Mouse (Mus musculus) intestine, embryonic 15.5 days (tissue): ENCODE measurements at regions not wholly inside any gene's neighbourhood (a gene's known extent, or its start where the extent isn't known, plus 50 kb on each side); places are given as distances from the start of the nearest gene placed in this dataset.

Experiments used
- ATAC-seq: fragments of 200-750 bp; cut with Nextera tagmentation; 2 replicates; pipeline ENCODE4 v1.8.0; 2017; ENCODE audit warnings: moderate TSS enrichment, moderate library complexity
- H3K27ac ChIP-seq: fragments of 300-500 bp; sonication (generic); 2 replicates; pipeline ENCODE4 v1.5.1; 2015; ENCODE audit warnings: mild to moderate bottlenecking, inconsistent platforms
- H3K27me3 ChIP-seq: fragments of 300-500 bp; sonication (generic); replicated peaks from 2 replicates; pipeline ENCODE4 v1.6.1; 2015; ENCODE audit warnings: inconsistent platforms
- H3K36me3 ChIP-seq: fragments of 300-500 bp; sonication (generic); 2 replicates; pipeline ENCODE4 v1.6.1; 2015; ENCODE audit warnings: inconsistent platforms
- H3K4me1 ChIP-seq: fragments of 300-500 bp; sonication (generic); replicated peaks from 2 replicates; pipeline ENCODE4 v1.6.1; 2015; ENCODE audit warnings: inconsistent platforms
- H3K4me2 ChIP-seq: fragments of 300-500 bp; sonication (generic); replicated peaks from 2 replicates; pipeline ENCODE4 v1.6.1; 2015; ENCODE audit warnings: mild to moderate bottlenecking, inconsistent platforms
- H3K4me3 ChIP-seq: fragments of 300-500 bp; sonication (generic); replicated peaks from 2 replicates; pipeline ENCODE4 v1.5.1; 2015; ENCODE audit warnings: inconsistent platforms
- H3K9ac ChIP-seq: fragments of 300-500 bp; sonication (generic); 2 replicates; pipeline ENCODE4 v1.6.1; 2015; ENCODE audit warnings: inconsistent platforms
- H3K9me3 ChIP-seq: fragments of 300-500 bp; sonication (generic); 2 replicates; pipeline ENCODE4 v1.6.1; 2016; ENCODE audit warnings: inconsistent platforms
- WGBS: fragments of 180-500 bp; shearing (Covaris S2); methylation state at CpG from one replicate; pipeline ENCODE4 v1.1.7; 2015; 5-methylcytosine and 5-hydroxymethylcytosine counted together

- Histone ChIP-seq H3K4me2 (no peak overlapping the region), H3K4me3 (no peak overlapping the region), H3K4me1 (no peaks in the 10 kb centered on the region), H3K36me3 (no peaks in the 10 kb centered on the region), H3K27me3 (no peaks in the 10 kb centered on the region), H3K9me3 (no peaks in the 10 kb centered on the region), H3K9ac (no peak overlapping the region), H3K27ac (no peak overlapping the region)
- ATAC-seq = no peak
- WGBS = 59% methylated on average over 4 of the region's 4 CpGs
These were observed 580.2 kb downstream of the Zfp706 start for GRCm38 (mm10) chr15:36427334-36427733.

- Histone ChIP-seq H3K27me3 (no peaks in the 10 kb centered on the region), H3K4me1 (no peaks in the 10 kb centered on the region), H3K27ac (no peak overlapping the region), H3K4me3 (no peak overlapping the region), H3K9me3 (no peaks in the 10 kb centered on the region), H3K4me2 (no peak overlapping the region), H3K36me3 (no peaks in the 10 kb centered on the region), H3K9ac (no peak overlapping the region)
- no peak for ATAC-seq
- WGBS = 70% methylated on average over 8 of the region's 8 CpGs
These were observed 581.7 kb downstream of the Zfp706 start for GRCm38 (mm10) chr15:36425902-36426301.

DNA sequence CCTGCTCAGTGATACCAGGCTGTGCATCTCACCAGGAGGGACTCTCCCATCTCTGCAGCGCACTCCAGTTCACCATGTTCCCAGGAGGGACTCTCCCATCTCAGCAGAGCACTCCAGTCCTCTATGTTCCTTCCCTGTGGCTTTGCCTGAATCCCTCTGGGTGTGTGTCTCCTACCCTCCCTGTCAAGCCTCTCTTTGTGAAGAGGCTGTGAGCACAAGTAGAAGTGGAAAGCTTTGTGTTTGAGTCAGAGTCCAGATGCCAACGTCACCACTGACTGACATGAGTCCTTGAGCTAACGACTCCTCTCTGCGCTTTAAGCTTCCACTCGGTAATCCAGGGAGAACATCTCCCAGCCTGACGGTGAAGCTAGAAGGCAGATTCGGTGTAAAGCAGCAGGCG, 583.5 kb downstream of the Zfp706 start:
- H3K36me3 ChIP-seq = no peaks in the 10 kb centered on the region
- no peaks in the 10 kb centered on the region for H3K4me1 ChIP-seq
- no peaks in the 10 kb centered on the region for H3K27me3 ChIP-seq
- H3K9ac ChIP-seq = no peak overlapping the region
- H3K27ac ChIP-seq = no peak overlapping the region
- H3K4me2 ChIP-seq = no peak overlapping the region
- H3K9me3 ChIP-seq = no peaks in the 10 kb centered on the region
- 89% methylated on average over 8 of the region's 8 CpGs for WGBS
- ATAC-seq = no peak
- H3K4me3 ChIP-seq = no peak overlapping the region

- H3K4me2 ChIP-seq = no peak overlapping the region
- H3K27me3 ChIP-seq = no peaks in the 10 kb centered on the region
- ATAC-seq = no peak
- no peaks in the 10 kb centered on the region for H3K9me3 ChIP-seq
- H3K4me1 ChIP-seq = no peaks in the 10 kb centered on the region
- WGBS = 58% methylated on average over 3 of the region's 3 CpGs
- no peak overlapping the region for H3K27ac ChIP-seq
- no peak overlapping the region for H3K9ac ChIP-seq
- no peak overlapping the region for H3K4me3 ChIP-seq
- H3K36me3 ChIP-seq = no peaks in the 10 kb centered on the region
These were observed 584.8 kb downstream of the Zfp706 start for GRCm38 (mm10) chr15:36422781-36423180.

GRCm38 (mm10) chr15:36419943-36420480, 587.6 kb downstream of the Zfp706 start:
- no peak overlapping the region for H3K4me3 ChIP-seq
- H3K4me2 ChIP-seq = no peak overlapping the region
- 68% methylated on average over 7 of the region's 7 CpGs for WGBS
- H3K27ac ChIP-seq = no peak overlapping the region
- no peaks in the 10 kb centered on the region for H3K9me3 ChIP-seq
- H3K9ac ChIP-seq = no peak overlapping the region
- no peaks in the 10 kb centered on the region for H3K4me1 ChIP-seq
- ATAC-seq = no peak
- no peaks in the 10 kb centered on the region for H3K36me3 ChIP-seq
- H3K27me3 ChIP-seq = no peaks in the 10 kb centered on the region

GRCm38 (mm10) chr15:36417426-36417825, 590.1 kb downstream of the Zfp706 start:
- H3K27ac ChIP-seq = no peak overlapping the region
- no peak overlapping the region for H3K4me3 ChIP-seq
- H3K4me1 ChIP-seq = no peaks in the 10 kb centered on the region
- H3K9ac ChIP-seq = no peak overlapping the region
- no peaks in the 10 kb centered on the region for H3K27me3 ChIP-seq
- H3K9me3 ChIP-seq = no peaks in the 10 kb centered on the region
- WGBS = 71% methylated on average over 3 of the region's 3 CpGs
- H3K36me3 ChIP-seq = no peaks in the 10 kb centered on the region
- ATAC-seq = no peak
- no peak overlapping the region for H3K4me2 ChIP-seq

GRCm38 (mm10) chr15:36415552-36416249, 591.9 kb downstream of the Zfp706 start:
- Histone ChIP-seq H3K4me3 (no peak overlapping the region), H3K4me1 (no peaks in the 10 kb centered on the region), H3K4me2 (no peak overlapping the region), H3K36me3 (no peaks in the 10 kb centered on the region), H3K27ac (no peak overlapping the region), H3K9me3 (no peaks in the 10 kb centered on the region), H3K9ac (no peak overlapping the region), H3K27me3 (no peaks in the 10 kb centered on the region)
- no peak for ATAC-seq
- WGBS = 74% methylated on average over 5 of the region's 5 CpGs

DNA sequence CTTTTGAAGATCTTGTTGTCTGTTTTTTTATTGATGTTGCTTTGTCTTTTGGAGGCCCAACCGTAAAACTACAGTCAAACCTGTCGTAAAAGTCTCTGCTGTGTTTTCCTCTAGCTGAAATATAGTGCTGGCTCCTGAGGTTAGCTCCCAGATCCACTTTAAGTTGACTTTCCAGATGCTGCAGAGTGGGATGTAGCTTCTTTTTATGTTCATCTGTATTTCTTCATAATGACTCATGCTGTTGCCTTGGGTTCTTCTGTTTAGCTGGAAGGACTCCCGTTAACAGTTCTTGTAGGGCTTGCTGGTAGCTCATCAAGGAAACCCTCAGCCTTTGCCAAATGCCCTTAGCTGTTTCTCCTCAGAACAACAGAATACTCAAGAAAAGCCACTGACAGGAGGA, 595.6 kb downstream of the Zfp706 start:
- Histone ChIP-seq H3K4me1 (no peaks in the 10 kb centered on the region), H3K27me3 (no peaks in the 10 kb centered on the region), H3K36me3 (no peaks in the 10 kb centered on the region), H3K4me2 (no peak overlapping the region), H3K9me3 (no peaks in the 10 kb centered on the region), H3K27ac (no peak overlapping the region), H3K9ac (no peak overlapping the region), H3K4me3 (no peak overlapping the region)
- WGBS = 56% methylated on average over 3 of the region's 3 CpGs
- no peak for ATAC-seq

- Histone ChIP-seq H3K4me3 (no peak overlapping the region), H3K27me3 (no peaks in the 10 kb centered on the region), H3K36me3 (no peaks in the 10 kb centered on the region), H3K27ac (no peak overlapping the region), H3K4me2 (no peak overlapping the region), H3K9ac (no peak overlapping the region), H3K9me3 (no peaks in the 10 kb centered on the region), H3K4me1 (no peaks in the 10 kb centered on the region)
- 77% methylated on average over 3 of the region's 3 CpGs for WGBS
- ATAC-seq = no peak
These were observed 602.1 kb downstream of the Zfp706 start for GRCm38 (mm10) chr15:36405446-36405845.

- Histone ChIP-seq H3K27me3 (no peaks in the 10 kb centered on the region), H3K9me3 (no peaks in the 10 kb centered on the region), H3K9ac (no peak overlapping the region), H3K4me1 (peaks cover 6% of the 10 kb centered on the region), H3K27ac (no peak overlapping the region), H3K4me2 (no peak overlapping the region), H3K4me3 (no peak overlapping the region), H3K36me3 (no peaks in the 10 kb centered on the region)
- 0 out of 2 replicates have a peak, but pooled peaks have one; percentile 34 for ATAC-seq
- 68% methylated on average over 6 of the region's 6 CpGs for WGBS
These were observed 604.0 kb downstream of the Zfp706 start for GRCm38 (mm10) chr15:36403336-36404119.

DNA sequence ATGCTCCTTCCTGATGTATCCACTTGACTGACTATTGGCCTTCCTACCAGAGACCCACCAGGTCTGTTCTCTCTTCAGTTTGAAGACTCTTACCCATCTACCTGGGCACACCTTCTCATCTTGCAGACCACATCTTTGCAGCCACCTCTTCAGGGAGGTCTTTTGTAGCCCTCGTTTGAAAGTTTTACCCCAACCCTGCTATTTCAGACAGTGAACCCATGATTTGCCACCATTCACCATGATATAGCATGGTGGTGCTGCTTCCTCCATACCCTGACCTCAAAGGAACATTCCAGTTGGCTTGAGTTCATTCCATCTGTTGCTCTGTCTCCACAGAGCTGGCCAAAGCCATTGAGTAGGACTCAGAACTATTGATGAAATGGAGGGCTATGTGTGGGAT, 605.5 kb downstream of the Zfp706 start:
- Histone ChIP-seq H3K27me3 (no peaks in the 10 kb centered on the region), H3K4me2 (no peak overlapping the region), H3K36me3 (no peaks in the 10 kb centered on the region), H3K4me1 (peaks cover 6% of the 10 kb centered on the region), H3K27ac (no peak overlapping the region), H3K4me3 (no peak overlapping the region), H3K9me3 (no peaks in the 10 kb centered on the region), H3K9ac (no peak overlapping the region)
- 92% methylated on average over 1 of the region's 1 CpGs for WGBS
- no peak for ATAC-seq

DNA sequence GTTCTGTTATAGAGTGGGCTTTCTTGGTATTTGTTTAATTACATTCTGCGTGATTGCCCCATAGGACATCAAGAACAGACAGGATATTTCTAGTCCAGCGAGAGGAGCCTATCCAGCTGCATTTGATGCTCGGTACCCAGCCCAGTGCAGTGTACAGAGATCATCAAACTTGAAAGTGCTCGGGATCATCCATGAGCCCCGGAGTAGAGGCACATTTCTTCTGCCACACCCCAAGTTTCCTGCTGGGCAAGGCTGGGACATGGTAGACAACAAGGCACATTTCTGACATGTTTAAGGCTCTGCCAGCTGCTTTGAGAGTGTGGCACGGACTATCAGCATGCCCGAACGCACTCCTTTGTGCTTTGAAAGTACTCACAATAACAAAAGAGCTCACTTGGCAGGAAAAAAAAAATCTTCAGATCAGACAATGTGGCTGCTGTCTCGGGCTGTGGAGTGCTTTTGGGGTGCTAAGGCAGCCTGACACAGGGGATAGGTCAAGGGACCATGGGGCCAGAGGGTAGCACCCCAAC, 607.2 kb downstream of the Zfp706 start:
- H3K27me3 ChIP-seq = no peaks in the 10 kb centered on the region
- H3K4me3 ChIP-seq = no peak overlapping the region
- no peak for ATAC-seq
- H3K9ac ChIP-seq = no peak overlapping the region
- H3K4me1 ChIP-seq = peaks cover 6% of the 10 kb centered on the region
- no peak overlapping the region for H3K4me2 ChIP-seq
- H3K27ac ChIP-seq = no peak overlapping the region
- WGBS = 71% methylated on average over 9 of the region's 9 CpGs
- no peaks in the 10 kb centered on the region for H3K36me3 ChIP-seq
- H3K9me3 ChIP-seq = no peaks in the 10 kb centered on the region
